Mouse (Mus musculus): ENCODE results near the gene Gatad2a.

DNA sequence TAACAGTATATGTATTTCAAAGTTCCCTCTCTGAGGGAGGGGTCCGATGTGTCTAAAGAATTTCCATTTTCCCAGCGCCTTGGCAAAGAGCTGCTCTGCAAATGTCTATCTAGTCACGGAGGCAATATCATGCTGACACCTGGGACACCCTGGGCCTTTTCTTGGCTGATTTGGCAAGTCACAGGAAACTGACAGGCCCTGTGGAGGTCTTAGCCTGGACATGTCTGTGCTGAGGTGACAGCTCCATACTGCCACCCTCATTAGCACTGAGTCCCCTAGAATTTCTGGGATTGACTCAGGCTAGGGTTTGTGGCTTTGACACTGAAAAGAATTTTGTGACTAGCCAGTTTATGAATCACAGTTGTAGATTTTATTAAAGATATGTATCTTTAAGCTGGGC, 16.2 kb upstream of the Gatad2a start:
- TF ChIP-seq CTCF (IDR thresholded peaks at IDR 0.05; ENCODE audit: low read depth, low read length), result no peak
- no peak for TF ChIP-seq POLR2A (IDR thresholded peaks at IDR 0.05; ENCODE audit: borderline replicate concordance, low read depth, low read length)
